Mouse (Mus musculus) forebrain, embryonic 11.5 days (tissue): ENCODE measurements at regions not wholly inside any gene's neighbourhood (a gene's known extent, or its start where the extent isn't known, plus 50 kb on each side); places are given as distances from the start of the nearest gene placed in this dataset.

Experiments
- ATAC-seq: fragments of 200-750 bp; cut with Nextera tagmentation; replicated peaks from 2 replicates; pipeline ENCODE4 v1.8.0; 2017; ENCODE audit warnings: moderate TSS enrichment; ENCODE audit not compliant: low FRiP score
- DNase-seq: peaks from one replicate; pipeline ENCODE4 v3.0.0-alpha.2; 2017; ENCODE audit warnings: low spot score
- H3K27ac ChIP-seq: fragments of 300-500 bp; sonication (generic); 2 replicates; pipeline ENCODE4 v1.5.1; 2014; ENCODE audit warnings: low read depth, low read length
- H3K27me3 ChIP-seq: fragments of 300-500 bp; sonication (generic); 2 replicates; pipeline ENCODE4 v1.6.1; 2014; ENCODE audit warnings: mild to moderate bottlenecking, low read length, mixed read lengths; ENCODE audit not compliant: control insufficient read depth, insufficient read depth
- H3K36me3 ChIP-seq: fragments of 300-500 bp; sonication (generic); 2 replicates; pipeline ENCODE4 v1.6.1; 2014; ENCODE audit warnings: mild to moderate bottlenecking, low read length, moderate library complexity, mixed read lengths; ENCODE audit not compliant: control insufficient read depth, insufficient read depth
- H3K4me1 ChIP-seq: fragments of 300-500 bp; sonication (generic); replicated peaks from 2 replicates; pipeline ENCODE4 v1.6.1; 2014; ENCODE audit warnings: low read length, mixed read lengths; ENCODE audit not compliant: control insufficient read depth, insufficient read depth
- H3K4me2 ChIP-seq: fragments of 300-500 bp; sonication (generic); 2 replicates; pipeline ENCODE4 v1.6.1; 2014; ENCODE audit warnings: low read depth, mild to moderate bottlenecking, low read length, moderate library complexity, mixed read lengths; ENCODE audit not compliant: severe bottlenecking
- H3K4me3 ChIP-seq: fragments of 300-500 bp; sonication (generic); 2 replicates; pipeline ENCODE4 v1.5.1; 2014; ENCODE audit warnings: low read depth, low read length
- H3K9ac ChIP-seq: fragments of 300-500 bp; sonication (generic); 2 replicates; pipeline ENCODE4 v1.6.1; 2014; ENCODE audit warnings: low read length
- H3K9me3 ChIP-seq: fragments of 300-500 bp; sonication (generic); 2 replicates; pipeline ENCODE4 v1.6.1; 2016; ENCODE audit warnings: low read length, mixed read lengths; ENCODE audit not compliant: control insufficient read depth
- WGBS: fragments of 180-500 bp; shearing (Covaris S2); extraction: QIAGEN DNeasy Blood & Tissue Kit; methylation state at CpG from one replicate; pipeline ENCODE4 v1.1.7; 2014; 5-methylcytosine and 5-hydroxymethylcytosine counted together

DNA sequence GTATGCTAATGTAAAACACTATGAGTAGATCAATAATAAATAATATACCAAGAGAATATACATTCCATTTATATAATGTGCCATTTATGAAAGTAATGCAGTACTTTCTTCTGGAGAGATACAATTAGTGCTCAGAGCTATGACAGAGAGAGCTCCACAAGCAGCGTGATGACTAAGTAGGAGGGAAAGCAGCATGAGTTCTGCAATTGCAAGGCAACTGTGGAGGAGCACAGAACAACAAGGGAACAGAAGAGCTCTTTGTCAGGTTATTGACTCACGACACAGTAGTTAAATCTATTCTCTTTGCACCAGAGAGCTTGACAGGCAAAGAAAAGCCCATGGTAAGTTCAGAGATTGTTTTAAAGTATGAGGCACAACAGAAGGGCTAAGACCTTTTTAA lies 115.0 kb upstream of the Gnpda2 start:
- 12% methylated on average over 2 of the region's 2 CpGs for WGBS
- DNase-seq (no peak), ATAC-seq (no peak)
- Histone ChIP-seq H3K9me3 (no peaks in the 10 kb centered on the region), H3K9ac (no peak overlapping the region), H3K4me2 (no peak overlapping the region), H3K27ac (no peak overlapping the region), H3K36me3 (no peaks in the 10 kb centered on the region), H3K27me3 (no peaks in the 10 kb centered on the region), H3K4me3 (no peak overlapping the region), H3K4me1 (no peaks in the 10 kb centered on the region)

DNA sequence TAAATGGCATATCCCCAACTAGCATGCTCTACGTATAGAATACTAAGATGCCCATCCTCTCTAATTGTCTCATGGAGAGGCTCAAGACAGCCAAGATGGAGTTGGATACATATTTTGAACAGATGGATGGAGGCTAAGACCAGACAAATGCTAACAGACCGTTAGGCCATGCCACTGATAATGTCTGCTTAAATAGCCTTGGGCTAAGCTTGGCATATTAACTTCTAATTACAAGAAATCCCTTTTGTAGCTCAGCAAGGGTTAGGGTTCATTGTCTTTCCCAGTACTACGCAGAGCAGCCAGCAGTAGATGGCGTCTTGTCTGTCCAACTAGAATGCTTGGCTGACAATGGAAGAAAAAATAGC lies 113.0 kb upstream of the Gnpda2 start:
- Histone ChIP-seq H3K4me3 (no peak overlapping the region), H3K4me1 (no peaks in the 10 kb centered on the region), H3K9ac (no peak overlapping the region), H3K36me3 (no peaks in the 10 kb centered on the region), H3K27me3 (no peaks in the 10 kb centered on the region), H3K27ac (no peak overlapping the region), H3K9me3 (no peaks in the 10 kb centered on the region), H3K4me2 (no peak overlapping the region)
- DNase-seq (no peak), ATAC-seq (no peak; the same call in 1 of the 2 replicates)
- WGBS, result 52% methylated on average over 4 of the region's 4 CpGs

DNA sequence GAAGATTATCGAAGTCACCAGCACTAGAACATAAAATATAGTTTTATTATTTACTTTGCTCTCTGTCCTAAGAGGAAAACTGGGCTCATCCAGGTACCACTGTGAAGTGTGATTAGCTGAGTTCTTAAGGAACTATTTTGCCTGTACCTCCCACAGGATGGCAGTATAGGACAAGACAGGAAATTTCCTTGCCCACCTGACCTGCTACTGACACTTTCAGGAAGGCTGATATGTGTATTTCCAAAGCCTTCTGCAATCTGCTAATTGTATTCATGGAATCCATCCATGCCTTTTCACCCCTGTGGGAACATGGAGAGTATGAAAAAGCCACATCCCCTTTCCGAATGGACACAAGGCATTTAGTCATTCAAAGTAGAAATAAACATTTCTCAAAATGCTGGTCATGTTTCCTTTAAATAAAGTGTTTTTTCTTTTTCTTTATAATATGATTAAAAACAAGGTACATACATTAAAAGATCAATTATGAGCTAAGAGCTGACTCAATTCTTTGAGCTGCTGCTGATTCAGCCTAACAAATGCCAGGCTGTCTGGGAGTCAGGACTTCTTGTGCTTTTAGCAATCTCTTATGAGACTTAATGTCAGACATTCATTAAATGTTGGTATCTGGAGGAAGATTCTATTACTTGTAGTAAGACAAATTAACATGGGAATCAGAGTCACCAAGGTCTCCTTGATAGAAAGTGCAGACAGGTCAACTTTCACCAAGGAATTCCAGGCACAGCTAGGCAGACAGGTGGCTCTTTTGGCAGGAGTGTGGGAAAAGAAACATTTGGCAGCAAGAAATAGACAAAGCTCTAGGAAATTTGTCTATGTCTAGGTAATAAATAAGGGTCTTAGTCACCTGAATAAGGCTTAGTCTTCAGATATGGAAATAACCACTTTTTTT lies 112.4 kb upstream of the Gnpda2 start:
- Histone ChIP-seq H3K36me3 (no peaks in the 10 kb centered on the region), H3K4me3 (no peak overlapping the region), H3K9me3 (no peaks in the 10 kb centered on the region), H3K27ac (no peak overlapping the region), H3K27me3 (no peaks in the 10 kb centered on the region), H3K4me1 (no peaks in the 10 kb centered on the region), H3K4me2 (no peak overlapping the region), H3K9ac (no peak overlapping the region)
- DNase-seq (no peak), ATAC-seq (peak; percentile 71)
- 62% methylated on average over 2 of the region's 2 CpGs for WGBS

DNA sequence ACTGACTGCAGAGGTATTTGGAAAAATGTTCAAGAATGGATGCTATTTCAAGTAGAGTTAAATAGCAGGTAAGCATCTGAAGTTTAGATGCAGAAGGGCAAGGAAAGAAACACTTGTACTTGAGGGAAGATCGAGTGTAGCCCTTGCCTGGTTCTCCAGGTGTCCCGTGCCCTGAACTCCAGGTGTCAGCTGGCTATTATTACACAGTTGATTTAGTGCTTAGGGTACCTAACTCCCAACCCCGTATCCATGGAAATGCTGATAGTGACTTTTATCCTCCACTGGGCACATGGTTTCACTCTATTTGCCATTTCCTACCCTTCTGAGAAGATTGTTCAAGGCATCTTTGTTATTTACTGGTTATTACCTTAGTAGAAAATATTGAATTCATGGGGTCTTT lies 86.6 kb upstream of the Gnpda2 start:
- no peak for DNase-seq
- H3K9me3 ChIP-seq, result no peaks in the 10 kb centered on the region
- H3K27me3 ChIP-seq, result no peaks in the 10 kb centered on the region
- no peak overlapping the region for H3K9ac ChIP-seq
- no peaks in the 10 kb centered on the region for H3K36me3 ChIP-seq
- no peak overlapping the region for H3K27ac ChIP-seq
- no peak for ATAC-seq
- no peak overlapping the region for H3K4me2 ChIP-seq
- no peak overlapping the region for H3K4me3 ChIP-seq
- 82% methylated on average over 3 of the region's 3 CpGs for WGBS
- no peaks in the 10 kb centered on the region for H3K4me1 ChIP-seq

DNA sequence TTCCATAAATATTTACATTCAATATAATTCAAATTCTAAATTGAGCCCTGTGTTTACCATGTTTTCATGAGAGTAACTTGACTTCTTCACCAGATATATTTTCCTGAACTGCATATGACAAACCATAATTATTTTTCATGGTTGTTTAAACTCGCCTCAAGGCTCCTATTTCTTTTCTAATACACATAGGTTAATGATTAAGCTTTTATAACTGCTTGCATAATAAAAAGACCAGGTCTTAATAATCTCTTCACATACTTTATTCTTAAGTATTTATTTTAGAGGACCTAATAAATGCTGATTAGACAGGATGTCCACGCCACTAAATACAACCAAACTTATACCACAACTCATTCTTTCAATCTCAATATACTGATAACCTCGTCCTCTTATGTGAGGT lies 86.1 kb upstream of the Gnpda2 start:
- no peak for ATAC-seq
- Histone ChIP-seq H3K4me1 (no peaks in the 10 kb centered on the region), H3K4me2 (no peak overlapping the region), H3K27ac (no peak overlapping the region), H3K9ac (no peak overlapping the region), H3K27me3 (no peaks in the 10 kb centered on the region), H3K9me3 (no peaks in the 10 kb centered on the region), H3K4me3 (no peak overlapping the region), H3K36me3 (no peaks in the 10 kb centered on the region)
- DNase-seq, result no peak
- 82% methylated on average over 3 of the region's 3 CpGs for WGBS

DNA sequence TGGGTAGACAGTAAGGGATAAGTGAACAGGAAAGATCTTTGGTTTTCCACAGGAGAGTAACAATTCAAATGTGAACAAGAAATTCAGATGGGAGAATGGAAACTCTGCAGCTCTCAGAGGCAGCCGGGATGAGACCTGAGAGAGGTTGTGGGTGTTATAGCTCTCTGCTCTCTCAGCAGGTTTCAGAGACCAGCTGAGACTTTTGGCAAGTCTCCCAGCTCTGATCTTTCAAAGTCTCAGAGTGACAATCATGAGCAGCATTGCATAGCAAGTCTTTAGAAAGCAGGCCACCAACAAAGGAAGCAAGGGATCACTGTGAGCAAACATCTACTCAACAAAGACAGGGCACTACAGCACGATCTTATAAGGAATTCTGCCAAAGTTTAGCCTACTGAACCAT lies 73.4 kb upstream of the Gnpda2 start:
- Histone ChIP-seq H3K27me3 (no peaks in the 10 kb centered on the region), H3K9me3 (no peaks in the 10 kb centered on the region), H3K9ac (no peak overlapping the region), H3K4me1 (no peaks in the 10 kb centered on the region), H3K36me3 (no peaks in the 10 kb centered on the region), H3K27ac (no peak overlapping the region), H3K4me2 (no peak overlapping the region), H3K4me3 (no peak overlapping the region)
- ATAC-seq (no peak), DNase-seq (no peak)
- WGBS, result 67% methylated on average over 2 of the region's 2 CpGs

DNA sequence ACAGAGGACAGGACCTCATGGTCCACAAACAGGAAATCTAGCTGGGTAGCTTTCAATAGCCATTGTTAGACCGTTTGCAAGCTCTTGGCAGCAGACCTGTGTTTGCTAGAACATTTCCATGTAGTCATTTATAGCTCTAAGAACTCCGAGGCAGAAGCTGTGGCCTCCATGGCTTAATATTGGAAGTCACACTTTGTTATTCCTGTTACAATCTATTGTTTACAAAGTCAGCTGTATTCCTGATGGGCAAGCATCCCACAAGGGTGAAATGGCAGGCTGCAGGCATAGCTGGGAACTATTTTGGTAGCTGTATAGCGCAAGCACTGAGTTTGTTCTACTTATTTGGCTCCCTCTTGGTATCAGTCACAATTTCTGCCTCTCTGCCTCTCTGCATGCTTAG lies 71.8 kb upstream of the Gnpda2 start:
- Histone ChIP-seq H3K9me3 (no peaks in the 10 kb centered on the region), H3K4me2 (no peak overlapping the region), H3K27ac (no peak overlapping the region), H3K4me1 (no peaks in the 10 kb centered on the region), H3K9ac (no peak overlapping the region), H3K4me3 (no peak overlapping the region), H3K36me3 (no peaks in the 10 kb centered on the region), H3K27me3 (no peaks in the 10 kb centered on the region)
- WGBS, result 81% methylated on average over 3 of the region's 3 CpGs
- DNase-seq (no peak), ATAC-seq (no peak)
